Mouse (Mus musculus) retina, postnatal 1 day (tissue): Measurements from ENCODE around the gene Sdhb.

Source experiments
- DNase-seq: peaks from one replicate; pipeline ENCODE4 v3.0.0-alpha.2; 2012

The Sdhb gene

DNA sequence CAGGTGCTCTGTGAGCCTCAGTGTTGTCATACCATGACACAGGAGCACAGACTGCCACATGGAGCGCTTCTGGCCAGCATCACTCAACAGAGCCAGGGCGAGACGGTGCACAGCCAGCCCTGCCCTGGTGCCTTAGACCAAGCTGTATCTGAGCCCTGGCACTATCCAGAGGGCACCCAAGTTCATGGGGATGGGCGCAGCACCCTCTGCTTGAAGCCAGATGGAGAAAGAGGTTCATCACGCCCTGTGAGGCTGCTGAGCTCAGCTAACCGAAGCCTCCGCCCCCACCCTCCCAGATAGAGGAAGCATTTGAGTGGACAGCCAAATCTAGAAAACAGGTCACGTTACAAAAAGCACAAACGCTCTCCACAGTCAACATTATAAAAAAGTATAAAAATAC lies 55.3 kb downstream of the Sdhb start:
- no peak for DNase-seq

DNA sequence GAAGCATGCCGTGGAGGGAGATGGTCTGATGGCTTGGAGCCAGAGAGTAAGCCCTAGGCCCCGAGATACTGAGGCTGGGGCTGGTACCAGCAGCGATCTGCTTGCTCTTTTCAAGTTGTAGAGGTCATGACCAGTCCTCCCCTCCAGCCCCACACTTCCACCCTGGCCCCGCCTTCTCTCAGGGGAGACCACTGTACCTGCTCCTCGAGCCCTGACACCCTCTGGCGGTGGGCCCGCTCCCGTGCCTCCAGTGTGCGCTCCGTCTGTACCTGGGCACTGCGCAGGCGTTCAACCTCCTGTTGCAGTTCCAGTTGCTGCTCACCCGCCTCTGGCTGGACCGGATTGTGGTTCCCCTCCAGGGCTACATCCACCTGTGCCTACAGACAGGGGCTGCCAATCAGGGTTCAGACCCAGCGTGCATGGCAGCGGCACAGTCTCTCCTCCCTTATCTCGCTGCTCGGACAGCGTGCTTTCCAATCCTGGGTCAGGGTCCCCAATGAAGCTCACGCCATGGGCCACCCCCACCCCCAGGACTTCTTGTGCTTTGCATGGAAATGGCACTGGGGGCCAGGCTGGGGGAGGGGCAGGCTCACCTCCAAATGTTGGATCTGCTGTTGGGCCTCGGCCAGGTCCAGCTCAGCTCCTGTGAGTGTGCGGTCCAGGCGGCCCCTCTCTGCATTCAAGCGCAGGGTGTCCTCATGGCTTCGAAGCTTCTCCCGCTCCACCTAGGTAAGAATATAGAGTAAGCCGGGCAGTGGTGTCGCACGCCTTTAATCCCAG lies 56.8 kb downstream of the Sdhb start:
- DNase-seq, result no peak

DNA sequence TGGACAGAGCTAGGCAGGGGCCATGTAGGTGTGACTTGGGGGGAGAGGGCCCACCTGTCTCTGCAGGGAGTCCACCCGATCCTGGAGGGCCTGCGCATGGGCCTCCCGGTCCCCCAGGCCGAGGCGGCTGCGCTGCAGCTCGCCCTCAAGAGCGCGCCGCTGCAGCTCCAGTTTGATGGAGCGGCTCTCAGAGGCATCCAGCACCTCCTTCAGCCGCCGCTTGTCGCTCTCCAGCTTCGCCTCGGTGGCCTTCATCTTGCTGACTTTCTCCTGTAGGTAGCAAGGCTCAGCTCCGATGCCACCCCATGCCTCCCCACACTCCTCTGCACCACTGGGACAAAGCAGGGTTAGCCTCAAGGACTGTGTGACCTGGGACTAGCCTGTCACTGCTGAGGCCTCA lies 59.2 kb downstream of the Sdhb start:
- no peak for DNase-seq

DNA sequence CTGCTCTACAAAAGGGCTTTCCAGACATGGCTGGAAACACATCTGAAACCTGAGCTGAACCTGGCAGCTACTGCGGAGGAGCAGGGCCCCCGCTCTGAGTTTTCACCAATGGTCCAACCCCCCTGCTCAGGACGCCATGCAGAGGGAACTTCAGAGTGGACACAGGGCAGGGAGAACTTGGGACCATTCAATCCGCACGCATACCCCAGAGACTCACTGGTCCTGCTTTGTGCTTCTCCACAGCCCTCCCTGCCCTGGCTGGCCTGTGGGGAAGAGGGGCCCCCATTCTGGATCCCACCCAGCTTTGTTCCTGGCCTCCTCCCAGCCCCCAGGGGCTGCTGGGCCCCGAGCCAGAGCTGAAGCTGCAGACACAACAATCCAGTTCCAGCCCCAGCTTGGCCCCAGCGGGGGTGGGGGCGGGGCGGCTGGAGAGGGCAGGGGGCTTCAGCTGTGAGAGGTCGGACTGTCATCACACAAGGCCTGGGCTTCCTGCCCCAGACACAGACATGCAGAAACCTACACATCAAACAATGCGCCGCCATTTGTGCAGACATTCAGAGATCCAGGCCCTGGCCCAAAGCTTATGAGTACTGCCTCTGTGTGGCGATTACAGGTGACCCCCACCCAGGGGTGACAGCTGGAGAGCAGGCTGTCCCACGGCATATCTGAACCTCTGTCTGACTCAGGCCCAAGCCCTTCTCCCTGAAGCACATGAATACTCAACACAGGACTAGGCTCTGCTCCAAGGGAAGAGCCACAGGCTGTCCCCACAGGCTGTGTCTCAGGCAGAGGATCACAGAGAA lies 60.0 kb downstream of the Sdhb start:
- DNase-seq, result peak; percentile 90

DNA sequence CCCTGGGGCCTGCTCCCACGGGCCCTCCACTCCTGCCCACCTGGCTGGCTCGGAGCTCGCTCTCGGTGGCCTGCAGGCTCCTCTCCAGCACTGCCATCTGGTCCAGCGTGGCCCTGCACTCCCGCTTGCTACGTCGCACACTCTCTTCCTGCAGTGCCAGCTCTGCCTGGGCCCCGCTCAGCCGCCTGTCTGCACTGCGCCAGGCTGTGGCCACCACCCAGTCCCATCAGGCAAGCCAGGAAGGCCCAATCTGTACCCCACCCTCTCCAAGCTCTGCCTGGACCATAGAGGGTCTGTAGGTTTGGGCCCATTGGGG lies 60.6 kb downstream of the Sdhb start:
- DNase-seq, result no peak

DNA sequence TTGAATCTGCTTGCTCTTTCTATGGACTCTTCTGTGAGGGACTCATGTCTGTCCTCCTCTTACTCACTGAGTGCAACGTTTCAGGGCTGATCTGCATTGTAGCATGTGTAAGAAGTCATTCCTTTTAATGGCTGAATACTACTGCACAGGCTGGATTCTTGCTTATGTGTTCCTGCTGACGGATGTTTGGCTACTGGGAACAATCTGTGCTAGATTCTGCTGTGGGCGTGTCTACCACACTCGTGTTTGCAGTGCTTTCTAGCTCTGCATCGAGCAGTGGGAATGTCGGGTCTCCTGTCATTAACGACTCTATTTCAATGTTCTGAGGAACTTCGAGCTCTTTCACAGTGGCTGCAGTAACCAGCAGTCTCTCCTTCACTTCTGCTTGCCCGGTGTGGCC lies 63.0 kb downstream of the Sdhb start:
- DNase-seq, result no peak

DNA sequence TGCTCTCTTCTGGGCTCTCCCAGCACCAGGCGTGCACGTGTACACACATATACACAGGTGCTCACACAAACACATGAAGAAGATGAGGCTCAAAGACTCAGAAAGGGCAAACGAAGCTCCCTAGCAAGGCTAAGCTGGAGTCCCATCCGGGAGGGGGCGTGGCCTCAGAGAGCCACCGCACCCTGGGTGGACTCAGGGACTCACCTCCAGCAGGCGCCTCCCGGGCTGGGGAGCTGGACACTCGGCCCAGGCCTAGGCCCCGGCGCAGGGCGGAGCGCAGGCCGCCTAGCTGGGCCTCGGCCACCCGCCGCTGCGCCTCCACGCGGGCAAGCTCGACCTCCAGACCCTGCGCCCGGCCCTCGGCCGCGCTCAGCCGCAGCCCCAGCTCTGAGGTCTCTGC lies 64.0 kb downstream of the Sdhb start:
- no peak for DNase-seq
